Mouse (Mus musculus): ENCODE results near the gene Lrp10. TPM values are rescaled to one million over a fixed set of nuclear protein-coding genes. Genes with fewer than 3 reads are reported as not detected.
A peak's percentile ranks its signal among the peaks of the same experiment; 100 is the strongest.

Lrp10 gene
- polyA plus RNA-seq, 1 experiment from 2014 or later, result 27.5 TPM

DNA sequence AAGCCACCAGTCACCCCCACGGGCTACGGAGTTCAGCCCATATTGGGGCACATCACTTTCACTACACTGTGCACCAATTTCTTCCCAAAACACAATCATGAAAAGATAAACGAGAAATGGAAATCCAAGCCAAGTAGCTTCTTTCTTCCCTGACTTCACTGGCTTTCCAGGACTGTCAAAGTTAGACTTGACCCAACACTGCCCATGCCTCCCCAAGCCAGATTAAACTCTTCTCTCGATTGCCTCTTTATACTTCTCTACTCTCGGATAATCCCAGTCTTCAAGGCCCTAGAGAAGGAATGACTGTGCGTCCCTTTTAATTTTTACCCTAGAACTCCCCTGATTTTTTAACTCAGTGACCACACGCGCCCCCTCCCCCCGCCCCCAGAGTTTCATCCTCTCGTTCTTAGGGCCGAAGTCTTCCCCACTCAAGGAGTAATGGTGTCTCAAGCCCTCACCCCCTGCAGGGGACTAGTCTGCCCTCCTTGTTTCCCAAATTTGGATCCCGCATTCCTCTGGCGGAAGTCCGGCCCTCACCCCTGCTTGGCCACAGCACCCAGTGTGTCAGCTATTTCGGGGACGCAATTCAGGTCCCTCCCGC is 52.9 kb downstream of the Lrp10 start:
- Histone ChIP-seq H3K4me2 (ENCODE audit: low read length) (peak overlapping the region; percentile 58), H3K9me3 (ENCODE audit: control insufficient read depth, low read length) (no peaks in the 10 kb centered on the region), H3K27ac (replicated peaks; ENCODE audit: low read depth, low read length) (peak overlapping the region; percentile 79), H3K4me3 (replicated peaks; ENCODE audit: low read depth, low read length) (peak overlapping the region; percentile 67), H3K27me3 (ENCODE audit: control insufficient read depth, insufficient read depth, low read length) (no peaks in the 10 kb centered on the region), H3K4me1 (ENCODE audit: control insufficient read depth, insufficient read depth, low read length) (peaks cover 13% of the 10 kb centered on the region), H3K36me3 (ENCODE audit: control insufficient read depth, insufficient read depth, low read length) (peaks cover 32% of the 10 kb centered on the region), H3K9ac (replicated peaks; ENCODE audit: low read length) (peak overlapping the region; percentile 64)
- ATAC-seq (ENCODE audit: low FRiP score, low TSS enrichment), result peak; percentile 64
- WGBS, result 5% methylated on average over 17 of the region's 17 CpGs
- DNase-seq, result peak; percentile 12

Other genes with a start within 250 kb of the Lrp10 start
- 338 and 385 TPM in 2 replicates for gene Dad1, start 210.0 kb upstream of the Lrp10 start, polyA plus RNA-seq (2014; fragmentation: Nextera tagmentation; extraction: Ambion mirVana)
- 46.6 and 48.0 TPM in 2 replicates for gene Abhd4, start 209.9 kb upstream of the Lrp10 start, polyA plus RNA-seq (2014; fragmentation: Nextera tagmentation; extraction: Ambion mirVana)
- gene Olfr49, start 179.2 kb upstream of the Lrp10 start, polyA plus RNA-seq (2014; fragmentation: Nextera tagmentation; extraction: Ambion mirVana), result not detected in 2 replicates
- 58.6 and 71.2 TPM in 2 replicates for gene Oxa1l, start 103.3 kb upstream of the Lrp10 start, polyA plus RNA-seq (2014; fragmentation: Nextera tagmentation; extraction: Ambion mirVana)
- gene Slc7a7, start 46.4 kb upstream of the Lrp10 start, polyA plus RNA-seq (2014; fragmentation: Nextera tagmentation; extraction: Ambion mirVana), result 3.5 and 4.0 TPM in 2 replicates
- 293 and 337 TPM in 2 replicates for gene Mrpl52, start 37.2 kb upstream of the Lrp10 start, polyA plus RNA-seq (2014; fragmentation: Nextera tagmentation; extraction: Ambion mirVana)
- gene Mmp14, start 32.5 kb upstream of the Lrp10 start, polyA plus RNA-seq (2014; fragmentation: Nextera tagmentation; extraction: Ambion mirVana), result 36.2 and 58.5 TPM in 2 replicates
- 37.2 and 44.6 TPM in 2 replicates for gene Rem2, start 12.0 kb downstream of the Lrp10 start, polyA plus RNA-seq (2014; fragmentation: Nextera tagmentation; extraction: Ambion mirVana)
- gene Prmt5, start 53.4 kb downstream of the Lrp10 start, polyA plus RNA-seq (2014; fragmentation: Nextera tagmentation; extraction: Ambion mirVana), result 76.9 and 92.5 TPM in 2 replicates
- 13.3 and 14.7 TPM in 2 replicates for gene Haus4, start 90.5 kb downstream of the Lrp10 start, polyA plus RNA-seq (2014; fragmentation: Nextera tagmentation; extraction: Ambion mirVana)
- 3.6 and 4.8 TPM in 2 replicates for gene Ajuba, start 113.4 kb downstream of the Lrp10 start, polyA plus RNA-seq (2014; fragmentation: Nextera tagmentation; extraction: Ambion mirVana)
- 5.4 and 6.1 TPM in 2 replicates for gene 4931414P19Rik, start 141.9 kb downstream of the Lrp10 start, polyA plus RNA-seq (2014; fragmentation: Nextera tagmentation; extraction: Ambion mirVana)
- 409 and 454 TPM in 2 replicates for gene Psmb5, start 153.9 kb downstream of the Lrp10 start, polyA plus RNA-seq (2014; fragmentation: Nextera tagmentation; extraction: Ambion mirVana)
- gene Psmb11, start 157.3 kb downstream of the Lrp10 start, polyA plus RNA-seq (2014; fragmentation: Nextera tagmentation; extraction: Ambion mirVana), result 0.18 TPM in 1 of 2 replicates, not detected in the other
- gene Gm17606, start 176.8 kb downstream of the Lrp10 start, polyA plus RNA-seq (2014; fragmentation: Nextera tagmentation; extraction: Ambion mirVana), result not detected in 2 replicates
- 11.6 and 12.4 TPM in 2 replicates for gene Cdh24, start 177.2 kb downstream of the Lrp10 start, polyA plus RNA-seq (2014; fragmentation: Nextera tagmentation; extraction: Ambion mirVana)
- 74.0 and 79.1 TPM in 2 replicates for gene 1700123O20Rik, start 222.1 kb downstream of the Lrp10 start, polyA plus RNA-seq (2014; fragmentation: Nextera tagmentation; extraction: Ambion mirVana)
- gene Acin1, start 222.8 kb downstream of the Lrp10 start, polyA plus RNA-seq (2014; fragmentation: Nextera tagmentation; extraction: Ambion mirVana), result 128 and 143 TPM in 2 replicates
- 0.20 TPM in 2 replicates for gene Gm29776, start 234.7 kb downstream of the Lrp10 start, polyA plus RNA-seq (2014; fragmentation: Nextera tagmentation; extraction: Ambion mirVana)
- gene Cebpe, start 248.0 kb downstream of the Lrp10 start, polyA plus RNA-seq (2014; fragmentation: Nextera tagmentation; extraction: Ambion mirVana), result not detected in 2 replicates

Data from midbrain, embryonic 14.5 days (tissue).